Mouse (Mus musculus): ENCODE data around the gene Uba52.

DNA sequence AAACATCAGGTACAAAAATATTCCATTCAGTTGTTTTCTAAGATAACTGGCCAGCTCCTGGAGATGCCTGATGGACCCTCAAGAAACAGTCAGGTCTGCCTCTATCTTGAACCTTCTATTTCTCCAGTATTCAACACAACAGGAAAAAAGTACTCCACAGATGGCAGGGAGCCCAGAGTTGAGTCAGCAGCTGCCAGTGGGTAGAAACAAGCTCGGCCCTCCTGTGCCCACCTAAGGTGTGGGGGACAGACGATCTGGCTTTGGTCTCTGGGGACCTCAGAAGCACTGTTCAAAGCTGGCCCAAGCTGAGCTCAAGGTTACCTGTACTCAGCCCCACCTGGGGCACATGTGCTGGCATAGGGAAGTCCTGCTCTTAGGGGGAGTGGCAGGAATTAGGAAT lies 2.8 kb upstream of the Uba52 start:
- TF ChIP-seq CTCF (IDR thresholded peaks at IDR 0.05; ENCODE audit: low read depth) (no peak), EP300 (IDR thresholded peaks at IDR 0.05; ENCODE audit: low read depth) (no peak)

Measured in heart, postnatal 0 days (tissue).